Mouse (Mus musculus): ENCODE measurements around the gene Ppp3r1. TPM values are rescaled to one million over a fixed set of nuclear protein-coding genes. Genes with fewer than 3 reads are reported as not detected.
A peak's percentile ranks its signal among the peaks of the same experiment; 100 is the strongest.

Gene Ppp3r1
- 105 and 131 TPM in 2 replicates for polyA plus RNA-seq (2012; rRNA removed)

GRCm38 (mm10) chr11:17158858-17159737, at the start of gene Ppp3r1:
Gene Ppp3r1 (plus strand): TSS chr11:17159263.
- peak; percentile 99 for DNase-seq (ENCODE audit: low read depth)
- TF ChIP-seq POLR2A (IDR thresholded peaks at IDR 0.05; ENCODE audit: borderline replicate concordance, extremely low read depth, insufficient read depth, insufficient read length, poor library complexity, severe bottlenecking) (peak; percentile 75), CTCF (IDR thresholded peaks at IDR 0.05; ENCODE audit: borderline replicate concordance, extremely low read depth, insufficient read depth, insufficient read length) (no peak)

- TF ChIP-seq CTCF (IDR thresholded peaks at IDR 0.05; ENCODE audit: borderline replicate concordance, extremely low read depth, insufficient read depth, insufficient read length) (no peak), POLR2A (IDR thresholded peaks at IDR 0.05; ENCODE audit: borderline replicate concordance, extremely low read depth, insufficient read depth, insufficient read length, poor library complexity, severe bottlenecking) (no peak)
- DNase-seq (ENCODE audit: low read depth) = no peak
Observed at GRCm38 (mm10) chr11:17112419-17113090, 46.5 kb upstream of the Ppp3r1 start.

- no peak for TF ChIP-seq POLR2A (IDR thresholded peaks at IDR 0.05; ENCODE audit: borderline replicate concordance, extremely low read depth, insufficient read depth, insufficient read length, poor library complexity, severe bottlenecking)
- TF ChIP-seq CTCF (IDR thresholded peaks at IDR 0.05; ENCODE audit: borderline replicate concordance, extremely low read depth, insufficient read depth, insufficient read length) = no peak
- DNase-seq (ENCODE audit: low read depth) = no peak
Observed at GRCm38 (mm10) chr11:17126418-17126817, 32.6 kb upstream of the Ppp3r1 start.

- DNase-seq (ENCODE audit: low read depth) = peak; percentile 31
- TF ChIP-seq CTCF (IDR thresholded peaks at IDR 0.05; ENCODE audit: borderline replicate concordance, extremely low read depth, insufficient read depth, insufficient read length) (no peak), POLR2A (IDR thresholded peaks at IDR 0.05; ENCODE audit: borderline replicate concordance, extremely low read depth, insufficient read depth, insufficient read length, poor library complexity, severe bottlenecking) (no peak)
Observed at GRCm38 (mm10) chr11:17135638-17136037, 23.4 kb upstream of the Ppp3r1 start.

GRCm38 (mm10) chr11:17138306-17139033, 20.6 kb upstream of the Ppp3r1 start:
- TF ChIP-seq CTCF (IDR thresholded peaks at IDR 0.05; ENCODE audit: borderline replicate concordance, extremely low read depth, insufficient read depth, insufficient read length) (no peak), POLR2A (IDR thresholded peaks at IDR 0.05; ENCODE audit: borderline replicate concordance, extremely low read depth, insufficient read depth, insufficient read length, poor library complexity, severe bottlenecking) (no peak)
- no peak for DNase-seq (ENCODE audit: low read depth)

- DNase-seq (ENCODE audit: low read depth) = peak; percentile 59
- TF ChIP-seq POLR2A (IDR thresholded peaks at IDR 0.05; ENCODE audit: borderline replicate concordance, extremely low read depth, insufficient read depth, insufficient read length, poor library complexity, severe bottlenecking) (no peak), CTCF (IDR thresholded peaks at IDR 0.05; ENCODE audit: borderline replicate concordance, extremely low read depth, insufficient read depth, insufficient read length) (no peak)
Observed at GRCm38 (mm10) chr11:17159738-17160241, 727 bp downstream of the Ppp3r1 start.

- peak; percentile 88 for DNase-seq (ENCODE audit: low read depth)
- no peak for TF ChIP-seq POLR2A (IDR thresholded peaks at IDR 0.05; ENCODE audit: borderline replicate concordance, extremely low read depth, insufficient read depth, insufficient read length, poor library complexity, severe bottlenecking)
- peak; percentile 70; the same call in 1 of the 2 replicates for TF ChIP-seq CTCF (IDR thresholded peaks at IDR 0.05; ENCODE audit: borderline replicate concordance, extremely low read depth, insufficient read depth, insufficient read length)
Observed at GRCm38 (mm10) chr11:17160242-17160641, 1.2 kb downstream of the Ppp3r1 start.

GRCm38 (mm10) chr11:17163956-17164355, 4.9 kb downstream of the Ppp3r1 start:
- no peak for DNase-seq (ENCODE audit: low read depth)
- no peak for TF ChIP-seq CTCF (IDR thresholded peaks at IDR 0.05; ENCODE audit: borderline replicate concordance, extremely low read depth, insufficient read depth, insufficient read length)
- TF ChIP-seq POLR2A (IDR thresholded peaks at IDR 0.05; ENCODE audit: borderline replicate concordance, extremely low read depth, insufficient read depth, insufficient read length, poor library complexity, severe bottlenecking) = no peak

GRCm38 (mm10) chr11:17166627-17167026, 7.6 kb downstream of the Ppp3r1 start:
- no peak for TF ChIP-seq CTCF (IDR thresholded peaks at IDR 0.05; ENCODE audit: borderline replicate concordance, extremely low read depth, insufficient read depth, insufficient read length)
- TF ChIP-seq POLR2A (IDR thresholded peaks at IDR 0.05; ENCODE audit: borderline replicate concordance, extremely low read depth, insufficient read depth, insufficient read length, poor library complexity, severe bottlenecking) = no peak
- no peak for DNase-seq (ENCODE audit: low read depth)

- no peak for DNase-seq (ENCODE audit: low read depth)
- TF ChIP-seq POLR2A (IDR thresholded peaks at IDR 0.05; ENCODE audit: borderline replicate concordance, extremely low read depth, insufficient read depth, insufficient read length, poor library complexity, severe bottlenecking) (no peak), CTCF (IDR thresholded peaks at IDR 0.05; ENCODE audit: borderline replicate concordance, extremely low read depth, insufficient read depth, insufficient read length) (no peak)
Observed at GRCm38 (mm10) chr11:17169262-17169661, 10.2 kb downstream of the Ppp3r1 start.

Measured in brain, embryonic 14.5 days (tissue).